Mouse (Mus musculus) spleen, postnatal 14 days (tissue): ENCODE results near the gene Ldha.

Source experiments
- DNase-seq, 2 experiments: peaks; one replicate each; pipeline ENCODE4 v3.0.0; 2021 to 2022; ENCODE audit warnings: low spot score in 2 of 2

Ldha gene

DNA sequence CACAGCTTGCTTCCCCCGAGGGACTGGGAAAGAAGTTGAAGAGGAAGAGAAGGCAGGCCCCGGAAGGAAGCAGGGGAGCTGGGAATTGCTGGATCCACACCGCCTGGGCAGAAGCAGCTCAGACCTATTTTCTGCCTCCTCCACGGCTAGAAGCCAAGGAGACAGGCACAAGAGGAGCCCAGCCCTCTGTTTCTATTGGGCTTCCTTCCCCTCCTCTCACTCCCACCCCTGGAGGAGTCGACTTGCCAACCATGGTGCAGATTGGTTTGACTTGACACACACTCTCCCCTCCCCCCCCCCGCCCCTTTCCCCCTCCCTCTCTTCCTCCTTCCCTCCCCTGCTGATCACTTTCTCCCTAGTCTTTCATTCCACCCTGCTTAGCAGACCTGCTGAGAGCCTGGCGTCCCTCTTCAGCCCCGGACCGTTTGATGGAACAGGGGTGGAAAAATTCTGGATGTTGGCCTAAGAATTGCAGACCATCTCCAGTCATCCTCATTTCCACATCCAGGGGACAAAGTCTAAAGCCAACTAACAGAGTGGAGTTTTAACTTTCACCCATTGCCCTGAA lies 3.1 kb upstream of the Ldha start:
- no peak for DNase-seq

DNA sequence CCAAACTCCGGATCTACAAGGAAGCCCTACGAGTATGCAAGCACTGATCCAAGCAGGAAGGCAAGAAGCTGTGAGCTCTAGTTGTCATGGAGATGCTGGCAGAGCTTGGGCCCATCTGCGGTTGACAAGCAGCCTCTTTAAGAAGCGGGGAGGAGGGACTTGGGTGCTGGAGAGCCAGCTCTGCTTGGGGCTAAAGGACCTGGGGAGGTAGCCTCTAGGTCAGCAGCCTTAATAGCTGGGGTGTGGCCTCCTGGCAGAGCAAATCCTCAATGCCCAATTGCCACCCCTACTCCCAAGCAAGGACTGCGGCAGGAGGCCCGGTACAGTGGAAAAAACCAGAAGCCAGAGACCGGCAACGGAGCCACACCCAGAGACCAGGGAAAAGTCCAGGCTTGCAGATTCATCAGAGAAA lies 2.4 kb upstream of the Ldha start:
- no peak for DNase-seq

DNA sequence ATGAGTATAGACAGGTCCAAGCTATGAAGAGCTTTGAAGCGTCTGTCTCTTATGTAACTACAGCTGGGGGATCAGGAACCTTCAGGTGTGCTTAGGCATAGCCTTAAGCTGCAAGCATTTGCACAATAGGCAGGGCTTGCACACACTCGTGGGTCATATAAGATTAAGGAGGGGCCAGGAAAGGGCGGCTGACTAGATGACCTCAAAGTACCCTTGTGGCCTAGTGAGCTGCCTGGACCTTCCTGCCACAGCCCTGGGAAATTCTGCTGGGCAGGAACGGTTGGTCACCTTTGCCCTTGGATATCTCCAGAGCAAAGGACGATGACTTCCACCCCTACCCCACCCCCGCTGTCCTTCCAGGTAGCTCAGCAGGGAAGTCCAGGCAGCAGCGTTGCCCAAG lies 1.8 kb upstream of the Ldha start:
- DNase-seq = no peak

DNA sequence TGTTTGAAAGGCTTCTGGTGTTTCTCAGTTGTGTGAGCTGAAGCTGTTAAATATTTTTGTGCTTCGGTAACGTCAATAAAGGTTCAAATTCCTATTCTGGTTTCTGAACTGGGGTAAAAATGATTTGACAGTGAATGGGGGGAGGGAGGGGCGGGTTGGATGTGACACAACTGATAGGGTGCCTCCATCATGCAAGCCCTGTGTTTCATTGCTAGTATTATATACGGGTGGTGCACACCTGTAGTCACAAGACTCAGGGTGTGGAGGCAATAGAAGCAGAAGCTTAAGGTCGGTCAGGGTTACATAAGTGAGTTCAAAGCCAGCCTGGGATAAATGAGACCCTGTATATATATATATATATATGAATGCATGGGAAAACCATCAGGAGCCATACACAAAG lies 1.4 kb upstream of the Ldha start:
- no peak for DNase-seq

DNA sequence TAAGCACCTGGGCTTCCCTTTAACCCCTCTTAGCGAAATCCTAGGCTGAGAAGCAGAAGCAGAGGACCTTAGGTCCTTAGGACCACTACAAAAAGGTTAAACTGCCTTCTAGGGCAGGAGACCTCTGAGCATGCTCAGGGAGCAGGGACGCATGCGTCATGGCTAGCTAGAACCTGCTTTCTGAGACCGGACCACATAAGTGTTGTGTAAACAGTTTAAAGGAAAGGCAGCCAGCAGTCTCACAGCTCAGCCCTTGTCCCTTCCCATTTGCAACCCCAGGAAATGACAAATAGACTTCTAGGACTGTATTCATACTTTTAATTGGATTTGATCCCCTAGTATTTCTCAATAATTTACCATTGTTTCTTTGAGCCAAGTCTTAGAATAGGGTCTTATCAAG lies 949 bp upstream of the Ldha start:
- no peak for DNase-seq

DNA sequence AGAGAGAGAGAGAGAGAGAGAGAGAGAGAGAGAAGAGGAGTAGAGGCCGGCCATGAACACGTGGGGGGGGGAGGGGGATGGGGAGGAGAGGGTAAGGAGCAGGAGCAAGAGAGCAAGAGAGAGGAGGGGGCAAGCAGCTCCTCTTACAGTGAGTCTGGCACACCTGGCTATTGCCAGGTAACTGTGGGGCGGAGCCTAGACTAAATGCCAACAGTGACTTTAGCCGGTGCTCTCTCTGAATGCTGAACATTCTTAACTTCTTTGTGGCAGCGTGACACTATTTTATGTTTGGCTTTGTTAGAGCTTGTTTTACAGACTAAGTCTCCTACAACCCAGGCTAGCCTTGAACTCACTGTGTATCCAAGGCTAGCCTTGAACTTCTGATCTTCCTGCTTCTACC lies 1.0 kb downstream of the Ldha start:
- no peak for DNase-seq

DNA sequence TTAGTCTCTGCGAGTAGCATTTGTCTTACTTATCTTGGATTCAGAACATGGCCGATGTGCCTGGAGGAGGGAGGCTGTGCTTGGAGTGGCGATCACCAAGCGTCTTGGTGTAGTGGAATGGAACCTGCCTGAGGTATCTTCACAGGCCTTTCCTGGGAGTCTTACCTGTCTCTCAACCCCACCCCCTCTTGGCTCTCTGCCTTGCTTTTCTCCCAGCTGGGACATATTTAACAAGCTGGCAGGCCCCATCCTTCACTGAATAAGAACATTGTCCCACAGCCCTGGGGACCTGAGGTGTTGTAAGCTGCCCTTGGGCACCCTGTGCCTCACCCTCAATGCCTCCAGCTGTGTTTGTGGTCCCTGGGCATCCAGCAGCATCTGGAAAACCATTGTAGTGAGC lies 2.3 kb downstream of the Ldha start:
- DNase-seq = no peak

DNA sequence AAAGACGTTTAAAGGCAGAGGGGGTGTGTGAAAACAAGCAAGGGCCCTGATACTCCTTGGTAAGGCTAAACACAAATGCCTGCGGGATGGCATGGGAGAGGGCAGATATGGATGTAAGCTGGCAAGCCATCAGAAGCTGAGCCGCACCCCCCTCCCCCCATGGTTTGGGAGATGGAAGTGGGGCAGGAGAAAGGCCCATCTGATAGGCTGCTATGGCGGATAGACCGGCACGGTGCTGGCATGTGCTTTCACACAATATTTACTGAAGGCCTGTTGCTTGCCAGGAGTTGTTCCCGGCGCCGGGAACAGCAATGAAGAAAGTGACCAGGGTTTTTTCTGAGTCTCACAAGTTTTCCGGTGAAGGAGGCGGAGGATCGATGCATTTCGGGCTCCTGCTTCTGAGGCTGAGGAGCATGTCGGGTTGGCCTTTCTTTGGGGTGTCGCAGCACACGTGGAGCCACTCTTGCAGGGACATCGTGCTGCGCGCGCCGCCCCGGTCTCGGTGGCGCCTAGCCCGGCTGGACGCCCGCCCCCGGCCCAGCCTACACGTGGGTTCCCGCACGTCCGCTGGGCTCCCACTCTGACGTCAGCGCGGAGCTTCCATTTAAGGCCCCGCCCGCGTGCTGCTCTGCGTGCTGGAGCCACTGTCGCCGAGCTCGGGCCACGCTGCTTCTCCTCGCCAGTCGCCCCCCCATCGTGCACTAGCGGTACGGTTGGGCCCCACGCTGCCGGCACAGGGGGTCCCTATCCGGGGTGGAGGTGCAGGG lies 4.1 kb downstream of the Ldha start:
- peak; percentile 75 to 81 for DNase-seq

DNA sequence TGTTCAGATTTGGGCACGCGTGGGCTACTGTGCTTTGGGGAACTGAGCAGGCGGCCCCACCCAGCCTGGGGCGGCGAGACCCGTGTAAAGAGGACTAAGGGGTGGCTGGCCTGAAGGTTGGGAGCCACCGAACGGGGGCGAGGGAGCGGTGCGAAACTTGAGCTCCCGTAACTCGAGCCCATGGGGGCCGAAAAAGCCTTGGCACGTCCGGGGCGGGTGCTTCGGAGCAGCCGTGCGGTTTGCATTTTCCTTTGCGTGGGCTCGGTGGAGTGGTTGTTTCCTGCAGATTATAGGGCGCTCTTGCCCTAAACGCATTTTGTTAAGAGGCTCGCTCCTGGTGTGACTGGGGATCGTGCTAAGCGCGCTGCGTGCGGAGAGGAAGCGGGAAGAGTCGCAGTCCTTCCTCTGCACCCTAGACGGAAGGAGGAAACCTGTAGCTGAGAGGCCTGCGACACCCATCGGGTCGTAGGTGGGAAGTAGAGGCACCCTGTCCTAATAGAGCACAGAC lies 4.8 kb downstream of the Ldha start:
- DNase-seq = peak in 1 of 2 experiments; percentile 14

DNA sequence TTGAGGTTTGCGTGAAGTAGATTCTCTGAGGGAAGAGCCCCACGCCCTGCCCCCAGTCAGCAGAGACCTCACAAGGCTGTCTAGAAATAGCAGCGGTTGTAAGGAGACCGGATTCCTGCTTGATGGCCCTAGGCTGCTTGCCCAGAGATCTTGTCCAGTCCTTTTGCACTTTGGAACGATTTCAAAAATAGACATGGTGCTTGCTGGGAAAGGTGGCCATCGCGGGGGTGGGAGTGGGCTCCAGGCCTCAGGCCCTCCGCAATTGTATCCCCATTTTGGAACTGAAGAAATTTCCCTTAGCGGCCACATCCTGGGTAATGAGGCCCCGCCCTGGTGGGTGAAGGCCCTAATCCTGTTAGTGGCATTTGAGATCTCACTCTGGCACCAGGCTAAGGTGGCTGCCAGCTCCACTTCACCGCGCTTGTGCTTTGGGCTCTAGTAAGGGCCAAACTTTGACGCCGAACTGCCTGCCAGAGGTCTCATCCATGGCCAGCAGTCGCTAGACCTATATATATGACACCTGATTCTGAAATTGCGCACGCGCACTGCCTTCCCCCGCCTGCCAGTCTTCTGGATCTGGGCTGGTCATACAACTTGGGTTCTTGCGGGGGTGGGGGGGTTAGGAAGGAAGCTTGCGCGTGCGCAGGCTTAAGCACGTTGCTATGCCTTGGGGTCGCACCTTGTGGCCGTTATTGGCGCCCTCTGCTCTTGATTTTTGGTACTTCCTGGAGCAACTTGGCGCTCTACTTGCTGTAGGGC lies 5.4 kb downstream of the Ldha start:
- DNase-seq = peak; percentile 22 to 34

DNA sequence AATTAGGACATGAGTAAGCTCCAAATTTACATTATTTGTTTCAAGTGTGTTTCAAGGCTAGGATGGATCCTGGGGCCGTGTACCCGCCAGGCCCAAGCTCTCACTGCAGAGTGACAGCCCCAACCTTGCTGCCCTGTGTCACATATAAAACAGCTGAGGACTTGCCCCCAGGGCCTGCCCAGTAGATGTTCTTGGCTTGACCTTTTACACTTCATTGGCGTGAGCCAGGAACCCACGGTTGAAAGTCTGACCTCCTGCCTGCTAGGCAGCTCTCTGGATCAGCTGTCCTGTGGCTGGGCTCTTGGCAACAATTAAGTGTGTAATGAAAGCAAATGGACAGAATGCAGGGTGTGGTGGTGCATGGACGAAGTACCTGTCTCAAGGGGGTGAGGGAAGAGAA lies 8.0 kb downstream of the Ldha start:
- no peak for DNase-seq

DNA sequence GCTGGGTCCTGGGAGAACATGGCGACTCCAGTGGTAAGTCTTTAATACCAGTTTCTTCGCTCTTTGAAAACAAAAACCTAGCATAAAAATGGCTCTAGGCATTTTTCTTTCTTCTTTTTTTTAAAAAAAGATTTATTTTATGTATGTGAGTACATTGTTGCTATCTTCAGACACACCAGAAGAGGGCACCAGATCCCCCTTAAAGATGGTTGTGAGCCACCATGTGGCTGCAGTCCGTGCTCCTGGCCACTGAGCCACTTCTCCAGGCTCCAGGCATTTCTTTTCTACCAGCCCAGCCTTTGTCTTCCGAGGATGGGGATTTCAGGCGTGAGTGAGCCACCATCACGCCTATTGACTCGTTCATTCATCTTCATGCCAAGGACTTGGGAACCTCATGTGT lies 9.8 kb downstream of the Ldha start:
- DNase-seq = no peak

DNA sequence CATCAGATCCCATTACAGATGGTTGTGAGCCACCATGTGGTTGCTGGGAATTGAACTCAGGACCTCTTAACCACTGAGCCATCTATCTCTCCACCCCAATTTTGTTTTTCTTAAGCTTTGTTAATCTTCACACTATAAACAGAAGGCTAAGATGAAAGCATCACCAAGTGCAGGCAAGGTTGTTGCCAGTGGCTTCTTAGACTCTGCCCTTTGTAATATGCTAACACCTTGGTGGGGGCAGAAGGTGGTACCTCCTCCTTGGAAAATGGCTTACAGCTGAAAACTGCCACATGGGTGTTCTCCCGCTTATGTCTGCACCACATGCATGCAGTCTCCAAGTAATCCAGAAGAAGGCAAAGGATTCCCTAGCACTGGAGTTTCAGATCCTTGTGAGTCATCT lies 11.4 kb downstream of the Ldha start:
- no peak for DNase-seq

DNA sequence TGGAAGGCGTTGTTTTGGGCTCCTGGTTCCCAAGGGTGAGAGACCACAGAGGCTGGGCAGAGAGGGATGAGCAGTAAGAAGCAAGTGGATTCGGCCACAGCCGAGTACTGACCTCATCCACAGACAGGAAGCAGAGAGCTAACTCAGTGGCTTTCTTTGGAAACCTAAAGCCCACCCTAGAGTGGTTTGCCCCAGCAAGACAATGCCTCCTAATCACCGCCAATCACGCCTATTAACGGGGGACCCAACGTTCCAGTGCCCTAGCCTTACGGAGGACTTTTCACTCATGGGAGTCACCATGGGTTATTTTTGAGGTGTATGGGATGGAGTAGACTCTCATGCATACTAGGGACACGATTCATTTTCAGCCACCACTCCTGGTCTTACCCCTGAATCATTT lies 12.1 kb downstream of the Ldha start:
- DNase-seq = no peak

DNA sequence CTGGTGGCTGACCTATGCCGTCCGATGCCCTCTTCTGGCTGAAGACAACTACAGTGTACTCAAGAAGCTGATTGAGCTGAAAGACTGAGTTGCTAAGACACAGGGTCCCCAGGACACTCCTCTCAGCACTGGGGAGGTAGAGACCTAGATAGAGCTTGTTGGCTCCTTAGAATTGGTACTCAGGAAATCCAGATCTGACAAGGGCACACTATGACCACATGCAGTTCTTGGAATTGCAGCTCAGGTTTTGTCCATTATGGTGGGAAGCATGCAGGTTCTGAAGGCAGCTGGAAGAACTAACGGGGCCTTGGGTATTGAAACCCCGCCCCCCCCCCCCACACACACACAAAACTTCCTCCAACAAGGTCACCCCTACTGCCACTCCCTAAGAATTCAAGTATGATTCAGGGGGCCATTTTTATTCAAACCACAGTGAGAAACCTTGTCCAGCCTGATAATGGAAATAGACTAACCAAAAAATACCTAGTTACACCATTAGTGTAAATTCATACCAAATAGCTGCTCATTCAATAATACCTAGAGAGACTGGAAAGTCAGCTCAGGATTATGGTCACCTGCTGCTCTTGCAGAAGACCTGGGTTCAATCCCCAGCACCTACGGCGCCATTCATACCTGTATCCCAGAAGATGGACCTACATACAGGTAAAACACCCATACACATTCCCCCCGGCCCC lies 14.7 kb downstream of the Ldha start:
- no peak for DNase-seq

DNA sequence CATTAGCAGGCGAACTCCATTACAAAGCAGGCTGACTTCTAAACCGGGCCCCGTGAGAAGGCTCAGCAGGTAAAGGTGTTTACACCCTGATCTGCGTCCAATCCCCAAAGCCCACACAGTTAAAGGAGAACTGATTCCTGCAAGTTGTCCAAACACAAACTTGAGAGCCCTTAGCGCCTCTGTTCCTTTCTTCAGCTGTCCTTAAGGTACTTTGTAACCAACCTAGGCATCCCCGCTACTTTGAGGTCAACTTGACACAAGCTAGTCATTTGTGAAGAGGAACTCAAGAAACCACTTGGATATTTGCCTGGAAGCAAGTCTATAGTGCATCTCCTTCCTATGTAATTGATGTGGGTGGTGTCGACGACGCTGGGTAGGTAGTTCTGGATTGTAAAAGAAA lies 16.2 kb downstream of the Ldha start:
- no peak for DNase-seq

DNA sequence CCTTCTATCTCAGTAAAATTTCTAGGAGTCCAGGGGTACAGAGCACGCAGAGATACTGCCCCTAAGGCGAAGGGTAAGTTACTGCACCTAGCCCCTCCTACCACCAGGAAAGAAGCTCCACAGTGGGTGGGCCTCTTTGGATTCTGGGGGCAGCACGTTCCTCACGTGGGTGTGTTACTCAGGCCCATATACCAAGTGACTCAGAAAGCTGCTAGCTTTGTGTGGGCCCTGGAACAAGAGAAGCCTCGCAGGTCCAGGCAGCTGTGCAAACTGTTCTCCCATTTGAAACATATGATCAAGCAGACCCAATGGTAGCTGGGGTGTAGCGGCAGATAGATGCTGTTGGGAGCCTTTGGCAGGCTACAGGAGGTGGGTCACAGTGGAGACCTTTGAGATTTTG lies 17.8 kb downstream of the Ldha start:
- no peak for DNase-seq

DNA sequence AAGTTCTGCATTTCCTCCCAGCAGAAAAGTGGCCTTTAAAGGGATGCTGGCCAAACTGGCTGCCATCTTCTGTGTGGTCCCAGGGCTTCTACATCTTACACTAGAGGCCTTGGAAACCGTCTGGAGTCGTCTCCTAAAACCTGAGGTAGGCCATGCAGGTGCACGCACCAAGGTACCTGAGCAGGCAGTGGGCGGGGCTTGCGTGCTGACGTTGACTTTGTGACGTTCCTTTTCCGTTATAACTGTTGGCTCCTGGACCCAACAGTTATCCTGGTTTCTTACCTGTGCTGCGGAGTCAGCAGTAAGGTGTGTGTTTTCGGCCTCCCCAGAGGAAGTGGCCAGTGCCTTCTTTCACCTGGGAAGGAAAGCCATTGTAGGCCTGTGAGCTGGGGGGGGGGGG lies 19.7 kb downstream of the Ldha start, which contains the start of gene Ldhc:
Ldhc (plus strand) TSS at position 208 of the 400 bp plus-strand sequence.
- no peak for DNase-seq

DNA sequence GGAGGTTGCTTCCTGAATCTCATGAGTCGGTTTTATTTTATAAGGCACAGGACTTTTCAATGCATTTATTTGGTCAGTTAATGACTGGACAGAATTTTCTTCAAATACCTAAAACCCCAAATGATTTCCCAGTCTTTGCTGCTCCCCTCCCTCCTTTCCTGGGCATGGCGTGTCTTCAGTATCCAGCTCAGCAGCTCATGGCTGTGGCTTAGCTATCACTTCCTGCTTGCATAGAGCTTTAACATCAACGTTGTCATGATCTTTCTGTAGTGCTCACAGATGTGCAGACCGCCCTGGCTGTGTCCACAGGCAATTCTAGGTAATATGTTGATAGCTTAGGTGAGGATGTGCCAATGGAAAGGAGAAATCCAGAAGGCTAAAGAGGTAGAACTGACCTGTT lies 30.7 kb downstream of the Ldha start:
- DNase-seq = no peak

DNA sequence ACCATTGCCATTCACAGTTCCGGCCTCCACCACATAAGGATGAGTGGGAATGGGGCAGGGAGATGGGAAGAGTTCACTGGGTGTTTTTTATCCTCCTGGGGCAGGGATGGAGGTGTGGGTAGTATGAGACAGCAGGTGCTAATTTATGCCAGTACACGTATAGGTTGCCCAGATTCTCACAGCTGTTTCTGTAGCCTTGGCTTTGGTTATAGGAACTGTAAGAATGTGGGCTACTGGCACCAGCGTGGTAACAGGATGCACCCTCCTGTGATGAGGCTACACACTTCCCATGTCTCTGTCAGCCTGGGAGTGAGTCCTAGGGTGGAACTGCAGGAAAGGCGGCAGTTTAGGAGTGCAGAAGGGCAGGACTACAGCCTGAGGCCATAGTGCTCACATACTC lies 35.6 kb downstream of the Ldha start:
- DNase-seq = no peak

DNA sequence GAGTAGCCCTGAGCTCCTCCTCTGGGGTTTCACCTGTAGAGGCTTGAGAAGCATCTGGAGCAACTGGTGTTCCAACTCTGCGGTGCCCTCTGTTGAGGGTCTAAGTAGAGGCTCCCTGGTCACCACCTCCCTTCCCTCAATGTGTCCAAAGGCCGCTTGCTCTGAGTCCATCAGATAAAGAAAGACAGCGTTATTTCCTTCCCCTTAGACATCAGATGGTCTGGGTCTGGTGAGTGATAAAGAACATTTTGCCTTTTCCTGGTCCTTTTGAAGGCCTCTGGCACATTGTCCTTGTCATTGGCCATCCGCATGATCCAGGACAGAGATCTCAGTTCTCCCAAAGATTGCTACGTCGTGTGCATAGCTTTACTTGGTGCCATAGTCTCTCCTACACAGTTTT lies 36.0 kb downstream of the Ldha start:
- no peak for DNase-seq

DNA sequence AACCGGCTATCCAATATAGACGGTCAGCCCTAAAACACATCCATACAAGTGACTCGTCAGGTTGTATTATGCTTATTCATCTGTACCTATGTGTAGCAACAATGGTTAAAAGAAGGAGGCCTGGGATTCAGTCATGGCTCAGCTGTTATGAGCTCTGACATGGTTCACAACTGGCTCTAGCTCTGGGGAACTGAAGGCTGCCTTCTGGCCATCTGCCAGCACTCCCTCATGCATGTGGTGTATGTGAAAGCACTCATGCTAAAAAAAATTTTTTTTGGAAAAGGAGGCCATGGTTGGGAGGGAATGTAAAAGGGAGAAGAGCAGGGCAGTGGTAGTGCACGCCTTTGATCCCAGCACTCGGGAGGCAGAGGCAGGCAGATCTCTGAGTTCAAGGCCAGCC lies 38.6 kb downstream of the Ldha start:
- no peak for DNase-seq
